Comparison of ENCODE assay signal across 14 mouse cellular contexts in genomic region chr15:103535030-103535429, GRCm38 (mm10). TPM values are rescaled to one million over a fixed set of nuclear protein-coding genes. Genes with fewer than 3 reads are reported as not detected.
"Had no signal": no experiment of that assay in that cellular context is flagged by ENCODE, and none has a peak within 500 bp of the region (broad histone marks: within the 10 kb centered on the region; RNA-seq: fewer than 3 reads in every experiment).

No protein-coding gene starts in this region.

- DNase-seq: kidney, postnatal 25 days; liver; lung, adult 18-20 months; right cerebral cortex, postnatal 14 days had no signal

- H3K4me3 ChIP-seq: kidney, embryonic 15.5 days; limb, embryonic 12.5 days; midbrain, embryonic 12.5 days had no signal

- H3K27ac ChIP-seq: kidney, embryonic 15.5 days; limb, embryonic 12.5 days; liver, embryonic 14.5 days; midbrain, embryonic 12.5 days; stomach, postnatal 0 days had no signal

RNA-seq across cellular contexts. Expression of gene Ppp1r1a, which starts 2.8 kb away (rescaled TPM):
- total RNA-seq: megakaryocyte-erythroid progenitor cell, adult 5-6 weeks had no signal

RNA-seq across cellular contexts. Expression of gene Glycam1, which starts 29.9 kb away (rescaled TPM):
- total RNA-seq: left cerebral cortex, postnatal 36 days; megakaryocyte-erythroid progenitor cell, adult 5-6 weeks; midbrain, postnatal 0 days had no signal
- polyA plus RNA-seq: kidney, embryonic 15.5 days; limb, embryonic 12.5 days; liver, embryonic 14.5 days; lung, embryonic 16.5 days; midbrain, embryonic 12.5 days; midbrain, postnatal 0 days; neural tube, embryonic 14.5 days had no signal
